Comparison of ENCODE assay signal across 32 mouse cellular contexts in genomic region chr8:109979339-109979738, GRCm38 (mm10). TPM values are rescaled to one million over a fixed set of nuclear protein-coding genes. Genes with fewer than 3 reads are reported as not detected.
DNase-seq lines count a peak whose midpoint lies in the region; ATAC-seq and TF ChIP-seq lines count a peak whose summit lies in the region.
"Had no signal": no experiment of that assay in that cellular context is flagged by ENCODE, and none has a peak within 500 bp of the region (broad histone marks: within the 10 kb centered on the region; RNA-seq: fewer than 3 reads in every experiment).

No protein-coding gene starts in this region.

- no peaks in the 10 kb centered on the region for H3K9me3 ChIP-seq in liver, embryonic 11.5 days (ENCODE audit: control insufficient read depth, low read length)
- no peaks in the 10 kb centered on the region for H3K9me3 ChIP-seq in intestine, embryonic 16.5 days (ENCODE audit: control insufficient read depth, low read length)
- no peaks in the 10 kb centered on the region for H3K9me3 ChIP-seq in forebrain, embryonic 14.5 days (replicated peaks; ENCODE audit: control insufficient read depth, low read length)
- H3K9me3 ChIP-seq: embryonic facial prominence, embryonic 15.5 days; G1E; hindbrain, embryonic 13.5 days had no signal

- WGBS in liver, adult 2 months, result 18% methylated on average over 6 of the region's 6 CpGs
- WGBS in liver, embryonic 11.5 days, result 71% methylated on average over 6 of the region's 6 CpGs
- 62% methylated on average over 6 of the region's 6 CpGs for WGBS in intestine, embryonic 16.5 days
- WGBS in forebrain, embryonic 14.5 days, result 80% methylated on average over 6 of the region's 6 CpGs

- no peak overlapping the region for H3K4me2 ChIP-seq in liver, embryonic 11.5 days
- H3K4me2 ChIP-seq in intestine, embryonic 16.5 days (ENCODE audit: low read depth, low read length), result no peak overlapping the region
- no peak overlapping the region for H3K4me2 ChIP-seq in forebrain, embryonic 14.5 days (ENCODE audit: low read length)
- H3K4me2 ChIP-seq: embryonic facial prominence, embryonic 12.5 days; embryonic facial prominence, embryonic 15.5 days; forebrain, embryonic 15.5 days; heart, embryonic 11.5 days; hindbrain, embryonic 13.5 days had no signal

- peak; percentile 99 for DNase-seq in liver, adult 2 months (ENCODE audit: extremely low read depth, low read depth, low spot score)
- no peak for DNase-seq in liver, embryonic 11.5 days (ENCODE audit: low spot score)
- DNase-seq in lung, adult 18-20 months, result peak; percentile 17 to 49
- no peak for DNase-seq in lung, postnatal 14 days
- peak; percentile 43 for DNase-seq in yolk sac, embryonic 10.5 days (ENCODE audit: low spot score)
- no peak for DNase-seq in forebrain, embryonic 14.5 days (ENCODE audit: low spot score)
- DNase-seq: adrenal gland, postnatal 10 days; adrenal gland, postnatal 36 days; B cell, adult 2 months; cerebellum, adult 11 months; cerebellum, adult 2 months; cerebellum, adult 9-11 months; cerebellum, postnatal 25 days; gastrocnemius, postnatal 10 days; gastrocnemius, postnatal 36 days; heart, postnatal 36 days had no signal

- no peak for ATAC-seq in liver, embryonic 11.5 days (replicated peaks; ENCODE audit: low FRiP score)
- peak; percentile 56; the same call in 1 of the 2 replicates for ATAC-seq in intestine, embryonic 16.5 days
- no peak for ATAC-seq in forebrain, embryonic 14.5 days
- ATAC-seq: forebrain, embryonic 15.5 days; hindbrain, embryonic 16.5 days; Patski had no signal

- no peaks in the 10 kb centered on the region for H3K79me2 ChIP-seq in liver, adult 2 months (ENCODE audit: control insufficient read depth, insufficient read depth, low read length)

- no peaks in the 10 kb centered on the region for H3K27me3 ChIP-seq in liver, adult 2 months (ENCODE audit: control insufficient read depth, insufficient read depth, low read length)
- no peaks in the 10 kb centered on the region for H3K27me3 ChIP-seq in liver, embryonic 11.5 days (replicated peaks; ENCODE audit: control insufficient read depth, insufficient read depth, low read length)
- no peaks in the 10 kb centered on the region; the same call in 1 of the 2 replicates for H3K27me3 ChIP-seq in intestine, embryonic 16.5 days (replicated peaks; ENCODE audit: control insufficient read depth, insufficient read depth, low read length)
- no peaks in the 10 kb centered on the region for H3K27me3 ChIP-seq in forebrain, embryonic 14.5 days (replicated peaks; ENCODE audit: control insufficient read depth, insufficient read depth, low read length)
- H3K27me3 ChIP-seq: embryonic facial prominence, embryonic 12.5 days; embryonic facial prominence, embryonic 15.5 days; forebrain, embryonic 15.5 days; hindbrain, embryonic 13.5 days had no signal

- no peak overlapping the region for H3K9ac ChIP-seq in liver, adult 2 months (ENCODE audit: low read depth, low read length)
- H3K9ac ChIP-seq in liver, embryonic 11.5 days (ENCODE audit: low read depth, low read length), result no peak overlapping the region
- no peak overlapping the region for H3K9ac ChIP-seq in intestine, embryonic 16.5 days (ENCODE audit: low read depth, low read length)
- H3K9ac ChIP-seq in forebrain, embryonic 14.5 days (ENCODE audit: low read length), result no peak overlapping the region
- H3K9ac ChIP-seq: embryonic facial prominence, embryonic 12.5 days; embryonic facial prominence, embryonic 15.5 days; forebrain, embryonic 15.5 days; hindbrain, embryonic 13.5 days had no signal

- H3K36me3 ChIP-seq in liver, adult 2 months (ENCODE audit: control insufficient read depth, insufficient read depth, low read length), result no peaks in the 10 kb centered on the region
- no peaks in the 10 kb centered on the region for H3K36me3 ChIP-seq in liver, embryonic 11.5 days (ENCODE audit: control insufficient read depth, insufficient read depth, low read length)
- no peaks in the 10 kb centered on the region for H3K36me3 ChIP-seq in intestine, embryonic 16.5 days (ENCODE audit: control insufficient read depth, insufficient read depth, low read length)
- no peaks in the 10 kb centered on the region for H3K36me3 ChIP-seq in forebrain, embryonic 14.5 days (ENCODE audit: control insufficient read depth, insufficient read depth, low read length)
- H3K36me3 ChIP-seq: embryonic facial prominence, embryonic 12.5 days; embryonic facial prominence, embryonic 15.5 days; forebrain, embryonic 15.5 days; G1E; hindbrain, embryonic 10.5 days; hindbrain, embryonic 13.5 days had no signal

- peaks cover 18% of the 10 kb centered on the region for H3K4me1 ChIP-seq in liver, adult 2 months (ENCODE audit: control insufficient read depth, insufficient read depth, low read length)
- no peaks in the 10 kb centered on the region for H3K4me1 ChIP-seq in liver, embryonic 11.5 days (replicated peaks; ENCODE audit: control insufficient read depth, insufficient read depth, low read length)
- no peaks in the 10 kb centered on the region for H3K4me1 ChIP-seq in intestine, embryonic 16.5 days (ENCODE audit: control insufficient read depth, insufficient read depth, low read length)
- H3K4me1 ChIP-seq in forebrain, embryonic 14.5 days (ENCODE audit: control insufficient read depth, insufficient read depth, low read length), result peaks cover 7% of the 10 kb centered on the region; the same call in 1 of the 2 replicates
- H3K4me1 ChIP-seq: embryonic facial prominence, embryonic 12.5 days; embryonic facial prominence, embryonic 15.5 days had no signal

- TF ChIP-seq CTCF in liver, adult 2 months (IDR thresholded peaks at IDR 0.05; ENCODE audit: low read depth, low read length), result no peak

- no peak overlapping the region for H3K4me3 ChIP-seq in liver, adult 2 months (ENCODE audit: insufficient read depth, low read depth, low read length)
- H3K4me3 ChIP-seq in liver, embryonic 11.5 days (ENCODE audit: low read depth, low read length), result no peak overlapping the region
- H3K4me3 ChIP-seq in intestine, embryonic 16.5 days (ENCODE audit: low read length), result no peak overlapping the region
- H3K4me3 ChIP-seq in forebrain, embryonic 14.5 days (ENCODE audit: low read depth, low read length), result no peak overlapping the region
- H3K4me3 ChIP-seq: embryonic facial prominence, embryonic 12.5 days; embryonic facial prominence, embryonic 15.5 days; forebrain, embryonic 15.5 days; hindbrain, embryonic 10.5 days; hindbrain, embryonic 13.5 days had no signal

- TF ChIP-seq POLR2A in liver, adult 2 months (IDR thresholded peaks at IDR 0.05; ENCODE audit: extremely low read depth, insufficient read depth, low read length), result no peak

- H3K27ac ChIP-seq in liver, adult 2 months (replicated peaks; ENCODE audit: insufficient read depth, low read depth, low read length), result peak overlapping the region; percentile 82
- no peak overlapping the region for H3K27ac ChIP-seq in liver, embryonic 11.5 days (ENCODE audit: low read depth, low read length)
- H3K27ac ChIP-seq in intestine, embryonic 16.5 days (ENCODE audit: low read length), result no peak overlapping the region
- no peak overlapping the region for H3K27ac ChIP-seq in forebrain, embryonic 14.5 days (ENCODE audit: low read depth, low read length)
- H3K27ac ChIP-seq: embryonic facial prominence, embryonic 12.5 days; embryonic facial prominence, embryonic 15.5 days; forebrain, embryonic 15.5 days; hindbrain, embryonic 10.5 days; hindbrain, embryonic 13.5 days had no signal

RNA-seq across cellular contexts. Expression of gene Tat, which starts 10.9 kb away (rescaled TPM):
- total RNA-seq in liver, adult 2 months (2014; rRNA removed), result 815 and 1,088 TPM in 2 replicates
- polyA plus RNA-seq in liver, adult 2 months (2012; rRNA removed), result 868 and 1,411 TPM in 2 replicates
- polyA plus RNA-seq in liver, embryonic 11.5 days (2014; fragmentation: Nextera tagmentation; extraction: Ambion mirVana), result 0.22 TPM in 1 of 2 replicates, not detected in the other
- polyA plus RNA-seq in intestine, embryonic 16.5 days (2015; fragmentation: Nextera tagmentation; extraction: Ambion mirVana), result not detected in 2 replicates
- polyA plus RNA-seq in forebrain, embryonic 14.5 days (2014; fragmentation: Nextera tagmentation; extraction: Ambion mirVana), result not detected in 2 replicates
- total RNA-seq: CH12.LX; common myeloid progenitor, adult 5-6 weeks; gastrocnemius, postnatal 10 days; gastrocnemius, postnatal 36 days; granulocyte monocyte progenitor cell, adult 5-6 weeks had no signal
- polyA plus RNA-seq: cerebellum, adult 2 months; embryonic facial prominence, embryonic 12.5 days; forebrain, embryonic 11.5 days; forebrain, embryonic 15.5 days; G1E; heart, embryonic 11.5 days; heart, embryonic 14.5 days; hindbrain, embryonic 10.5 days; hindbrain, embryonic 13.5 days; hindbrain, embryonic 16.5 days had no signal

RNA-seq across cellular contexts. Expression of gene Marveld3, which starts 17.3 kb away (rescaled TPM):
- 0.37 and 0.81 TPM in 2 replicates for total RNA-seq in liver, adult 2 months (2014; rRNA removed)
- polyA plus RNA-seq in liver, adult 2 months (2012; rRNA removed), result 0.23 and 0.70 TPM in 2 replicates
- 0.15 and 0.17 TPM in 2 replicates for polyA plus RNA-seq in liver, embryonic 11.5 days (2014; fragmentation: Nextera tagmentation; extraction: Ambion mirVana)
- polyA plus RNA-seq in intestine, embryonic 16.5 days (2015; fragmentation: Nextera tagmentation; extraction: Ambion mirVana), result 12.0 and 17.1 TPM in 2 replicates
- 0.79 and 1.3 TPM in 2 replicates for polyA plus RNA-seq in forebrain, embryonic 14.5 days (2014; fragmentation: Nextera tagmentation; extraction: Ambion mirVana)
- total RNA-seq: CH12.LX; common myeloid progenitor, adult 5-6 weeks; gastrocnemius, adult 18-20 months; gastrocnemius, postnatal 36 days; granulocyte monocyte progenitor cell, adult 5-6 weeks had no signal
- polyA plus RNA-seq: G1E; heart, embryonic 11.5 days had no signal

Comparison
In these comparisons a context has a peak if more than half of its experiments do, and no peak if none do; other contexts are left out.
1. DNase-seq: peak in liver, adult 2 months (single experiment), lung, adult 18-20 months (2 of 2) and yolk sac, embryonic 10.5 days (single experiment); none in liver, embryonic 11.5 days (single experiment), lung, postnatal 14 days (single experiment) and forebrain, embryonic 14.5 days (single experiment).
2. RNA of gene Tat, which starts 10.9 kb away (polyA plus RNA-seq): 868 to 1,411 TPM in liver, adult 2 months; 0.22 TPM in liver, embryonic 11.5 days, not detected in intestine, embryonic 16.5 days and not detected in forebrain, embryonic 14.5 days; every median in the first group is over 100 times any median in the second.